Mouse (Mus musculus): ENCODE data around the gene Ank2.

Gene Ank2

DNA sequence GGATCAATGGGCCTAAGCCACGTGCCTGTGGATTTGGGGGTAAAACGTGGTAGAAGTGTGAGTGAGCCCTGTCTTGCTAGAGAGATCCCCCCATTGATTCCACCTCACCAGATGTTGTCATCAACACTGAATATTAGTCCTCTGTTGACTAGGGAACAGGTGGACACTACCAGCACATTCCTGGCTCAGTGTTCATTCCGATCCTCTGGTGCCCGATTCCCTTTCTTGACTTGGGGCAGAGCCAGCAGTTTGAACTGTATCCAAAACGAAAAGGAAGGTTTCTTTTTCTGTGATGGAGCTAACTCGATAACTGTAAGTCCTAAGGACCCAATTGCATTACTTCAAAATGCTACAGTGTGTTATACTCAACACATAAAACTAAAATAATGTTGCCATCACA, 382.9 kb downstream of the Ank2 start:
- no peak for DNase-seq (ENCODE audit: low spot score)

GRCm38 (mm10) chr3:127113238-127113637, 385.9 kb downstream of the Ank2 start:
- DNase-seq (ENCODE audit: low spot score) = no peak

GRCm38 (mm10) chr3:127109413-127109812, 389.7 kb downstream of the Ank2 start:
- DNase-seq (ENCODE audit: low spot score) = peak; percentile 39

DNA sequence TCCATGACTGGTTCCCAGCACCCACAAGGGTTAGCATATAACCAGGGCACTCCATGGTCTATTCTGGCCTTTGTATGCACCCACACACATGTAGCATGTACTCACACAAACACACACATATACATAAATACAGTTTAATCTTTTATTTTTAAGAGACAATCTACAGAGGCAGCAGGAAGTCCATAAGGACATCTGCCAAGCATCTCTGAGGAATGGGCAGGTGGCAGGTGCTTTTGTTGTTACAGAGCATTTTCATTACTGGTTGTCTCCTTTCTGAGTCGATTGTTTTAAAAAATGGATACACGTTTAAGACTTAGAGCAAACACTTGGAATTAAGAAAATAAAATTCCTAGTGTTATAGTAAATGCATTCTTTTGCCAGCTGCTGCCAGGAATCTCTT, 390.7 kb downstream of the Ank2 start:
- DNase-seq (ENCODE audit: low spot score) = no peak

GRCm38 (mm10) chr3:127107281-127107680, 391.9 kb downstream of the Ank2 start:
- no peak for DNase-seq (ENCODE audit: low spot score)

DNA sequence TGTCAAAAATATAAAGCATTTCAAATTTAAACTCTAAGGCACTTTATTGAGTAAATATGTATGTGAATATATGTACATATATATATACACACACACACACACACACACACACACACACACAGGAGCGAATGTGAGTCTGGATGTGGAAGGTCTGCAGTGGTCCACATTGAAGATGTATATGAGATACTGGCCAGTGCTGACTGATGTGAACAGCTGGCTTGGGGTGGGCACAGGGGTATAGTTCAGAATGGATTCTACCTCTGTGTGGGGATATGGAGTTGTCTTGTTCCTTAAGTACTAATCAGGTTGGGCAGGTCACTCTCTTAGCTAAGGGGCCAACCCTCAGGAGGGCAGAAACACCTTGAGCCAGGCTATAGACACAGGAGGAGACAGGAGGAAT, 397.8 kb downstream of the Ank2 start:
- DNase-seq (ENCODE audit: low spot score) = no peak

DNA sequence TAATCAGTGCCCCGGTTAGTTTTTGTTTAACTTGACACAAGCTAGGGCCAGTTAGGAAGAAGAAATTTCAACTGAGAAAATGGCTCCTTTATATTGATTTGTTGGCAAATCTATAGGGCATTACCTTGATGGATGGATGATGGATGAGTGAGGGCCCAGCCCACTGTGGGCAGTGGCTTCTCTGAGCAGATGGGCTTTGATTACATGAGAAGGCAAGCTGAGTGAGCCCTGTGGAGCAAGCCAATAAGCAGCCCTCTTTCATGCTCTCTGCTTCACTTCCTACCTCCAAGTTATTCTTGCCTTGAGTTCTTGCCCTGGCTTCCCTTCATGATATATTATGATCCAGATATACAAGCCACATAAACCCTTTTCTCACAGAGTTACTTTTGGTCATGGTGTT, 401.4 kb downstream of the Ank2 start:
- no peak for DNase-seq (ENCODE audit: low spot score)

DNA sequence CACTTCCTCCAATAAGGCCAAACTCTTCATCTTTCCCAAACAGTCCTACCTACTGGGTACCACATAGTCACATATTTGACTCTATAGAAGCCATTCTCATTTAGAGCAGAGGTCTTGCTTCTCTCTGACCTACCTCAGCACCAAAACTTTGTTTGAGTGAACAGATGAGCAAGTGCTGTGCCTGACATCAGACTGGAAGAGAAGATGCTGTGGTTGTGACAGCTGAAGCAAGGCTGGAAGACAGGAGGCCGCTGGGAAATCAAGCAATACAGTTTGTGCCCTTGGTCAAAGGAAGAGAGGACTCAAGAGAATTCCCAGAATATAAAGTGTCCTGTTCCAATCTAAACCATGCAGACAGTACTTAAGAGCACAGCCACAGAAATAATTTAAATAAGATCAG, 402.0 kb downstream of the Ank2 start:
- no peak for DNase-seq (ENCODE audit: low spot score)

GRCm38 (mm10) chr3:127093631-127094030, 405.5 kb downstream of the Ank2 start:
- DNase-seq (ENCODE audit: low spot score) = no peak

DNA sequence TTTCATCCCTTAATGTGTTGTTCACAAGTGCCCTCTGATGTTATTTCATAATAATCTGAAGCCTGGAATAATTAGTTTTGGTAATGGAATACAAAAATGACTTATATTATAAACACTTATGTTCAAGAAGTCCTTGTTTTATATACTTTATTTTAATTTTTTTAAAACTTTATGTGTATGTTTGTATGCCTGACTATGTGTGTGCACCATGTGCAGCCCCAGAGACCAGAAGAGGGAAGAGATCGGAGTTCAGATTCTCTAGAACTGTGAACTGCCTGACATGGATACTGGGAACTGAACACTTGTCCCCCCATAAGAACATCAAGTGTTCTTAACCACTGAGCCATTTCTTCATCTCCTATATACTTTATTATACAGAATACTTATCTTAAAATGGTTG, 411.6 kb downstream of the Ank2 start:
- DNase-seq (ENCODE audit: low spot score) = no peak

- no peak for DNase-seq (ENCODE audit: low spot score)
Observed at GRCm38 (mm10) chr3:127086834-127087506, 412.2 kb downstream of the Ank2 start.

- DNase-seq (ENCODE audit: low spot score) = no peak
Observed at GRCm38 (mm10) chr3:127077369-127077768, 421.8 kb downstream of the Ank2 start.

GRCm38 (mm10) chr3:127075531-127076280, 423.4 kb downstream of the Ank2 start:
- DNase-seq (ENCODE audit: low spot score) = no peak

DNA sequence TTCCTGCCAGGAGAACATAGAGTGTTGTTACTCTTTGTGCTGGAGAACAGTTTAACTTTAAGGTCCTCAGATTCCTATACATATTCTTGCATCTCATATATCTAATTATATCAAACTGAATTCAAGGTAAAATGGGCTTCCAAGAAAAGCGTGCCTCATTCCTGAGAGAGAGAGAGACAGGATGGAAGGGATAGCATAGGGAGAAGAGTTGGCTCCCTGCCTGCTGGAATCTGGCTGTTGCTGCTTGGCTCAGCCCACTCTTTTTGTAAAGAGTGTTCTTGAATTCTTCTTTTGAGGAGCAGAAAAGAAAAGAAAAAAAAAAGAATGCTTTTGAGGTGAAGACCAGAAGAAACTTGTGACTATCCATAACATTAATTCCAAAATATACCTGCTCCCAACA, 427.7 kb downstream of the Ank2 start:
- DNase-seq (ENCODE audit: low spot score) = peak; percentile 32

- DNase-seq (ENCODE audit: low spot score) = peak; percentile 42
Observed at GRCm38 (mm10) chr3:127063654-127064386, 435.3 kb downstream of the Ank2 start.

- DNase-seq (ENCODE audit: low spot score) = no peak
Observed at GRCm38 (mm10) chr3:127059671-127060070, 439.5 kb downstream of the Ank2 start.

DNA sequence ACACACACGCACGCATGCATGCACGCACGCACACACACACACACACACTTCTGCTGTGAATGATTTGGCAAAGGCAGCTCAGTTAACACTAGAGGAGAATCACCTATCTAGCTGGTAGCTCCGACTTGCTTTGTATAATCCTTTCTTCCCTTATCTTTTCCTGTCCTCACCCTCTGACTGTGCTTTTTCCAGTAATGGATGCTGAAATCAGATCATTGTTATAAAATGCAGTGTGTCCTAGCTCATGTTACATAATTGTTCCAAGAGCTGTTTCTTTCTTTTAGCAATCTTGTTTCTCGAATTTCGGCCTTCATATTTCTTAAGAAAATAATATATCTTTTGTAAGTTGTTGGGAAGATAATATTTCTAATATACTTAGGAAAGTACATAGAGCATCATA, 457.9 kb downstream of the Ank2 start:
- DNase-seq (ENCODE audit: low spot score) = no peak

DNA sequence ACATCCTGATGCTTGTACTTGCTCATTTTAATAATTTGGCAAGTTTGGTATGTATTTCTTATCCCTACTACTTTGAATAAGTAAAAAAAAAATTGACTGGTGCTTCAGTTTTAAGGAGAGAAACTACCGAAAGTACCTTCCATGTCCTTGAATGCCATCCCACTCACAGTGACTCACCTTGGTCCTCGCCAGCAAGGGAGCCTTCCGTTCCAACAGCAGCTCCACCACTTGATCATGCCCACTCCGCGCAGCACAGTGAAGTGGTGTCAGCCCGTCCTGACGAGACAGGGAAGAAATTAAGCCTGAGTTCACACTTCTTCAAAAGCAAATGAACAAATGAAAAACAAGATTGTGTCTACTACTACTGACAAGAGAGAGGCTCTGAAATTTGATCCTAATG, 460.6 kb downstream of the Ank2 start:
- DNase-seq (ENCODE audit: low spot score) = no peak

GRCm38 (mm10) chr3:127036118-127036517, 463.0 kb downstream of the Ank2 start:
- DNase-seq (ENCODE audit: low spot score) = no peak

GRCm38 (mm10) chr3:127035540-127035939, 463.6 kb downstream of the Ank2 start:
- DNase-seq (ENCODE audit: low spot score) = no peak

DNA sequence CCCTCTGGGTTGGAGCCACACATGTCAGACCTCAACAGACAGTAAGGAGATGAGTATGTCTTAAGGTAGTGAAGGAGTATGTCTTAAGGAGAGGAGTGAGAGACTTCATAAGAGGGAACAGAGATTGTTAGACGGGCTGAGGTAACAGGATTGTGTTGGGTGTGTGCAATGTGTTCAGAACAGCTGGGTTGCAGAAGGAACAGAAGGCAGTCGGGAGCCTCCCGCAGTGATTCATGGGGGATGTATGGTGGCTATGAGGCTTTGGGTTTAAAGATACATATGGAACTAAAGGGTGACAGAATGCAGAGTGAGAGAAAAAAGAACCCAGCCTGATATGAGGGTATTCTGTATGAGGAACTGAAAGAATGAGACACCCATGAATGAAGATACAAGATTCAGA, 464.2 kb downstream of the Ank2 start:
- DNase-seq (ENCODE audit: low spot score) = no peak

GRCm38 (mm10) chr3:127023992-127024391, 475.2 kb downstream of the Ank2 start:
- no peak for DNase-seq (ENCODE audit: low spot score)

GRCm38 (mm10) chr3:127020167-127020566, 479.0 kb downstream of the Ank2 start:
- DNase-seq (ENCODE audit: low spot score) = no peak

Data from adipocyte (in vitro differentiated cells).